Mouse (Mus musculus) stomach, postnatal 0 days (tissue): ENCODE results near the gene Lclat1. TPM values are rescaled to one million over a fixed set of nuclear protein-coding genes. Genes with fewer than 3 reads are reported as not detected.

Experiments used
- ATAC-seq: fragments of 200-750 bp; cut with Nextera tagmentation; 2 replicates; pipeline ENCODE4 v1.8.0; 2017; ENCODE audit not compliant: low FRiP score, low TSS enrichment
- DNase-seq: peaks from one replicate; pipeline ENCODE4 v3.0.0-alpha.2; 2016; ENCODE audit warnings: low spot score
- H3K27ac ChIP-seq: fragments of 300-500 bp; sonication (generic); replicated peaks from 2 replicates; pipeline ENCODE4 v1.5.1; 2014; ENCODE audit warnings: mild to moderate bottlenecking, control low read depth
- H3K27me3 ChIP-seq: fragments of 300-500 bp; sonication (generic); 2 replicates; pipeline ENCODE4 v1.6.1; 2014; ENCODE audit warnings: low read length; ENCODE audit not compliant: control insufficient read depth, insufficient read depth
- H3K36me3 ChIP-seq: fragments of 300-500 bp; sonication (generic); 2 replicates; pipeline ENCODE4 v1.6.1; 2014; ENCODE audit warnings: low read length, mixed read lengths; ENCODE audit not compliant: control insufficient read depth, insufficient read depth
- H3K4me1 ChIP-seq: fragments of 300-500 bp; sonication (generic); replicated peaks from 2 replicates; pipeline ENCODE4 v1.6.1; 2014; ENCODE audit warnings: antibody characterized with exemption; ENCODE audit not compliant: control insufficient read depth, insufficient read depth
- H3K4me2 ChIP-seq: fragments of 300-500 bp; sonication (generic); replicated peaks from 2 replicates; pipeline ENCODE4 v1.6.1; 2014; ENCODE audit warnings: low read depth, mild to moderate bottlenecking, control low read depth, moderate library complexity
- H3K4me3 ChIP-seq: fragments of 300-500 bp; sonication (generic); 2 replicates; pipeline ENCODE4 v1.5.1; 2014; ENCODE audit warnings: low read depth, low read length, control low read depth
- H3K9ac ChIP-seq: fragments of 300-500 bp; sonication (generic); 2 replicates; pipeline ENCODE4 v1.6.1; 2014; ENCODE audit warnings: mild to moderate bottlenecking, low read length, control low read depth, mixed read lengths
- H3K9me3 ChIP-seq: fragments of 300-500 bp; sonication (generic); 2 replicates; pipeline ENCODE4 v1.6.1; 2016; ENCODE audit warnings: low read length; ENCODE audit not compliant: control insufficient read depth
- CTCF ChIP-seq: IDR thresholded peaks from 2 replicates; pipeline ENCODE4 v1.5.1; 2016; ENCODE audit warnings: antibody characterized with exemption, low read depth, mild to moderate bottlenecking, moderate library complexity
- EP300 ChIP-seq: optimal IDR thresholded peaks from 2 replicates; pipeline ENCODE3; 2016; ENCODE audit warnings: antibody characterized with exemption
- WGBS: fragments of 180-500 bp; shearing (Covaris S2); extraction: QIAGEN DNeasy Blood & Tissue Kit; methylation state at CpG from one replicate; pipeline ENCODE4 v1.1.7; 2014; 5-methylcytosine and 5-hydroxymethylcytosine counted together
- polyA plus RNA-seq: library from polyadenylated mRNA; unstranded; fragments of >200 nt; fragmentation: Nextera tagmentation; extraction: Ambion mirVana; gene quantifications from 2 replicates; pipeline ENCODE4 v1.2.1, GENCODE M21; 2015

Gene Lclat1
- polyA plus RNA-seq, 1 experiment from 2014 or later: 4.3 TPM

GRCm38 (mm10) chr17:73169461-73169860, 61.7 kb downstream of the Lclat1 start:
- Histone ChIP-seq H3K9me3 (no peaks in the 10 kb centered on the region), H3K4me2 (no peak overlapping the region), H3K9ac (no peak overlapping the region), H3K4me1 (no peaks in the 10 kb centered on the region), H3K4me3 (no peak overlapping the region), H3K27me3 (no peaks in the 10 kb centered on the region), H3K27ac (no peak overlapping the region), H3K36me3 (no peaks in the 10 kb centered on the region)
- TF ChIP-seq CTCF (no peak), EP300 (no peak)
- ATAC-seq (no peak), DNase-seq (no peak)
- WGBS: 87% methylated on average over 7 of the region's 7 CpGs

- Histone ChIP-seq H3K36me3 (no peaks in the 10 kb centered on the region), H3K9ac (no peak overlapping the region), H3K4me1 (no peaks in the 10 kb centered on the region), H3K9me3 (no peaks in the 10 kb centered on the region), H3K27ac (no peak overlapping the region), H3K4me2 (no peak overlapping the region), H3K27me3 (no peaks in the 10 kb centered on the region), H3K4me3 (no peak overlapping the region)
- DNase-seq (no peak), ATAC-seq (no peak)
- WGBS: 93% methylated on average over 5 of the region's 5 CpGs
- no peak for TF ChIP-seq CTCF
- no peak for TF ChIP-seq EP300
Measured at GRCm38 (mm10) chr17:73170141-73170540, 62.4 kb downstream of the Lclat1 start.

- Histone ChIP-seq H3K9me3 (no peaks in the 10 kb centered on the region), H3K36me3 (no peaks in the 10 kb centered on the region), H3K4me3 (no peak overlapping the region), H3K4me2 (no peak overlapping the region), H3K4me1 (no peaks in the 10 kb centered on the region), H3K27ac (no peak overlapping the region), H3K27me3 (no peaks in the 10 kb centered on the region), H3K9ac (no peak overlapping the region)
- TF ChIP-seq EP300 (no peak), CTCF (peak; percentile 84)
- peak; percentile 59 for DNase-seq
- ATAC-seq: peak; percentile 49; the same call in 1 of the 2 replicates
- WGBS: 30% methylated on average over 5 of the region's 5 CpGs
Measured at GRCm38 (mm10) chr17:73174083-73174562, 66.3 kb downstream of the Lclat1 start.

- no peak overlapping the region for H3K9ac ChIP-seq
- no peak for DNase-seq
- TF ChIP-seq CTCF (no peak), EP300 (no peak)
Measured at GRCm38 (mm10) chr17:73175720-73176119, 67.9 kb downstream of the Lclat1 start.

GRCm38 (mm10) chr17:73177079-73177478, 69.3 kb downstream of the Lclat1 start:
- Histone ChIP-seq H3K4me3 (no peak overlapping the region), H3K36me3 (no peaks in the 10 kb centered on the region), H3K9me3 (no peaks in the 10 kb centered on the region), H3K4me2 (no peak overlapping the region), H3K27ac (no peak overlapping the region), H3K9ac (no peak overlapping the region), H3K27me3 (no peaks in the 10 kb centered on the region), H3K4me1 (no peaks in the 10 kb centered on the region)
- DNase-seq: no peak
- TF ChIP-seq CTCF (no peak), EP300 (no peak)
- WGBS: 91% methylated on average over 4 of the region's 4 CpGs
- no peak for ATAC-seq

More at GRCm38 (mm10) chr17:73175720-73176119, 67.9 kb downstream of the Lclat1 start:
- H3K4me1 ChIP-seq: no peaks in the 10 kb centered on the region
- no peak for ATAC-seq
- 74% methylated on average over 5 of the region's 5 CpGs for WGBS
- H3K4me3 ChIP-seq: no peak overlapping the region
- H3K36me3 ChIP-seq: no peaks in the 10 kb centered on the region
- H3K4me2 ChIP-seq: no peak overlapping the region
- no peaks in the 10 kb centered on the region for H3K9me3 ChIP-seq
- no peaks in the 10 kb centered on the region for H3K27me3 ChIP-seq
- no peak overlapping the region for H3K27ac ChIP-seq

- H3K4me1 ChIP-seq: no peaks in the 10 kb centered on the region
- no peak for ATAC-seq
- H3K9ac ChIP-seq: no peak overlapping the region
- DNase-seq: no peak
- no peaks in the 10 kb centered on the region for H3K27me3 ChIP-seq
- no peaks in the 10 kb centered on the region for H3K36me3 ChIP-seq
- no peaks in the 10 kb centered on the region for H3K9me3 ChIP-seq
- H3K4me3 ChIP-seq: no peak overlapping the region
- no peak overlapping the region for H3K27ac ChIP-seq
- H3K4me2 ChIP-seq: no peak overlapping the region
- 89% methylated on average over 5 of the region's 5 CpGs for WGBS
- TF ChIP-seq EP300: no peak
- TF ChIP-seq CTCF: no peak
Measured at GRCm38 (mm10) chr17:73186929-73187328, 79.1 kb downstream of the Lclat1 start.
